Mouse (Mus musculus): ENCODE measurements around the gene Utp14b. TPM values are rescaled to one million over a fixed set of nuclear protein-coding genes. Genes with fewer than 3 reads are reported as not detected.
A peak's percentile ranks its signal among the peaks of the same experiment; 100 is the strongest.

Utp14b gene
- 1 to 10 TPM; 4.7 to 6.1 TPM for total RNA-seq (2021)
- long read RNA-seq, experiment 1, partial matches to known transcripts = 0 of 1 reads
- long read RNA-seq, experiment 1, other reads (novel, unspliced or antisense) = 1 of 1 reads
- long read RNA-seq, experiment 2 = 0 reads

DNA sequence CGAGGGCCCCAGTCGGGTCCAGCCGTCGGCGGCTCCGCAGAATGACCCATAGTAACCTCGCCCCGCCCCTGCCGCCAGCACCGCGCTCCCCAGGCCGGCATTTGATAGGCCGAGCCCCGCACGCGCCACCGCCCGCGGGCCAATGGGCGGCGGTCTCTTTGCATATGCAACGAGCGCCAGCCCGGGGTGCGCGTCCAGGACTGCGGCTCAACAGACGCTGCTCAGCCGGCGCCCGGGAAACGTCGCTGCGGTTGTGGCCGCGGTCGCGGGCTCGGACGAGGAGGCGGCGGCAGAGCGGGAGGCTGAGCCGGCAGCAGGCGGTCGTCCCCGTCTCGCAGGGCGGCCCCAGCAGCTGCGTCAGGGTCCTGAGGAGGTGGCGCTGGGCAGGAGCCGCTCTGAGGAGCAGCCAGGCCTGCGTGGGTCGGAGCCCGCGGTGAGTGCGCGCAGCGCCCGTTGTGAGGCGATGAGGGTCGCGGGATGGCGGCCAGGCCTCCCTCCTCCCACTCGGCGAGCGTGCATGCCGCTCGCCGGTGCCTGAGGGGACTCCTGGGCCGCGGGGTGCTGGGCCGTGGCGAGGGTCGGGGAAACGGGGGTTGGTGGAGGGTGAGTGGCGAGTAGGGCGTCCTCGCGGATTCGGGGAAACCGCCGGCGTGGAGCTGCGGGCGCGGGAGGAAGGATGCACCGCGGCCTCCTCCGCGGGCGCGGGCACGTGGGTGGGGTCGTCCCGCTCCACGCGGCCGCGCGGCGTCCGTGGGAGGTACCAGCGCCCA is at the start of gene Utp14b, which contains the start of gene Acsl3:
TSS of gene Utp14b (plus strand) at position 368 of the 770 bp plus-strand sequence.
TSS of gene Acsl3 (plus strand) at position 155 of the 770 bp plus-strand sequence.
- peak; percentile 94 to 96 for DNase-seq (ENCODE audit: low spot score in 2 of 2)

- no peak for DNase-seq (ENCODE audit: low spot score in 2 of 2)
Observed at GRCm38 (mm10) chr1:78609134-78609907, 48.5 kb upstream of the Utp14b start.

DNA sequence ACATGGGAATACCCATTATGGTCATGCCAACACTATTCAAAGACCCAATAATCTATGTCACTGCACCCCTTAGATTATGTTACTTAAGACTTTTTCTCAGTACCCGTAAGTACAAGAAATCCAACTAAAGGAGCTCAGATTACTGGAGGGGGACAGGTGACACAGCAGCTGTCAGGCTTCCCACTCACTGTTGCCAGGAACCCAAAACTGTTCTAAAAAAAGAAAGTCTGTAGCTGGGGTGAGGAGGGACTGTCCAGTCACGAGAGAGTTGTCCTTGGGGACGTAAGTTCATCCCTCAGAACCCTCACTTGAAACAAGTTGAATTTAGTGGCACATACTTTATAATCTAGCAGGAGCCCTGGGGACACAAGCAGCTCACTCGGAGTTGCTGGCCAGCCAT is 46.8 kb upstream of the Utp14b start:
- no peak for DNase-seq (ENCODE audit: low spot score in 2 of 2)

DNA sequence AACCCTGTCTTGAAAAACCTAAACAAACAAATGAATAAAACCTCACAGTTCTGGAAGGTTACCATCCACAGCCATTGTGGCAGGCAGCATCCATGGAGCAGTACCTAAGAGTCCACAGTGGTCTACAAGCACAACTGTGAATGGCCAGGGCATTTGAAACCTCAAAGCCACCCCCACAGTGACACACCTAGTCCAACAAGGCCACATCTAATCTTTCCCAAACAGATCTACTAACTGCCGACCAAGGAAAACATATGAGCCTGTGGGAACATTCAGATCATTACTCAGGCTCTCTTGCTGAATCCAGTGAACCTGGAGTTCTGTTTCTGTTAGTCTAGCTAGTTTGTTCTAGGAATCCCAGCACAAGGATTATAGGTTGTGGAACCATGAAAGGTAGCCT is 44.9 kb upstream of the Utp14b start:
- no peak for DNase-seq (ENCODE audit: low spot score in 2 of 2)

- no peak for DNase-seq (ENCODE audit: low spot score in 2 of 2)
Observed at GRCm38 (mm10) chr1:78624352-78624751, 33.5 kb upstream of the Utp14b start.

DNA sequence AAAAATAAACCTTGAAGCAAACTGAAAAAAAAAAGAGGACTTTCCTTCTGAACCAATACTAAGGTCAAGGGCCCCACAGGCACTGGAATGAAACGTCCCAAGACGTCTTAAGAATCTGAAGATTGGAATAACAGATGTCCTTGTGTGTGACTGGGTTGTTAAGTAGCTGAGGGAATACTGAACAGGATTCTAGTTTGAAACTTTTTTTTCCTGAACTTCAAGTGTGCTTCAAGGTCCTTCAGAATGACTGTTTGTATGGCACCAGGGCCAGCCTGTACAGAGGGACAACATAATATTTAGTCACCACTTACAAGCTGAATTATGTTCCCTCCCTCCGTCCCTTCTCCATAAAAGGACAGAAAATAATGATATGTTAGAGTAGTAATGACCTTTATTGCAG is 23.4 kb upstream of the Utp14b start:
- no peak for DNase-seq (ENCODE audit: low spot score in 2 of 2)

- DNase-seq (ENCODE audit: low spot score in 2 of 2) = no peak
Observed at GRCm38 (mm10) chr1:78640871-78641270, 17.0 kb upstream of the Utp14b start.

DNA sequence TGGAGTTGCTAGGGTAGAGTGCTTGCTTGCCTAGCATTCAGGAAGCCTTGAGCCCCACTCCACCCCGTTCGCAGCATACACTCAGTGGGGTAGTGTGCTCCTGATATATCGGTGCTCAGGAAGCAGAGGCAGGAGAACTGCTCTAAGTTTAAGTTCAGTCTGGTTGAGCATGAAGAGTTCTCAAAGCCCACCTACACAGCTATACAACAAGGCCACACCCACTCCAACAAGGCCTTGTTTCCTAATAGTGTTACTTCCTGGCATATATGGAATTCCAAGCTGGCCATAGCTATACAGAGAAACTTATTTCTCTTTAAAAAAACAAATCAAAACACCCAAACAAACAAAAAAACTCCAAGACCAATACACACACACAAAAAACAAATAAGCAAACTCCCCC is 16.0 kb upstream of the Utp14b start:
- no peak for DNase-seq (ENCODE audit: low spot score in 2 of 2)

DNA sequence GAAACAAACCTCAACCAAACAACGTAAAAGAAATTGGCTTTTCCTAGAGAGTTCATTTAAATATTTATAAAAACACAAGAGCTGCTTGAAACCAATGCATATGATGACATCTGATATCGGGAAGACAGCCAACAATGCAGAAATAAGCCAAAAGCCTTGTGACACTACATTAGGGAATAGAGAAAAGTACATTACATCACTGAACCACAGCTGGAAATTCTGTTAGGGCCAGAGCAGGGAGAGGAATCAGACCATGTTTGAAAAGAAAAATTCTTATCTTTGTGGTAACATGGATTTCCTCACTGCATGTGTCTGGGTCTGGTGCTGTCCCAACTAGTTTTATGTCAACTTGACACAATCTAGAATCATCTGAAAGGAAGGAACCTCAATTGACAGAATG is 15.6 kb upstream of the Utp14b start:
- DNase-seq (ENCODE audit: low spot score in 2 of 2) = no peak

DNA sequence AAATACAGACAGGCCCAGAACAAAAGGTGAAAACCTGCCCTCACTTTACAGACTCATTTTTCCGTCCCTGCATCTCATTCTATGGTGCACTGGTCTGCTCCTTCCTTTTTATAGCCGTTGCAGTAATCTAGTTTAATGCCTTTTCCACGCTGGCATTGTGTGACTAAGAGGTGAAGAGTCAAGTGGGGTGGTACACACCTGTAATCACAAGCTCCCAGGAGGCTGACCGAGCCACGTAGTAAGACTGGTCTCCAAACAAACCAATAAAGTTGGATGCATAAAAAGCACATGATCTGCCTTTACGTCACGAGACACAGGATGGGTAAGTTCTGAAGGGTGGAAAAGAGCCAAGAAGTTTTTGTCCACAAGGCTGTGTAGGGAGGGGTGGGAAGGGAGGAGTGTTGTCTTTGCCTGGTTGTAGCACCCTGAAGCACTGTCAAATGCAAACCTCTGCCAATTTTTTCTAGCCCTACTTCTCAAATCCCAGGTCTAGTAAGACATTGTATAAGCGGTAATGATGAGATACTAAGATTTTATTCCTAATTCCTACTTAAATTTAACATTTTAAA is 10.4 kb upstream of the Utp14b start:
- DNase-seq (ENCODE audit: low spot score in 2 of 2) = no peak

DNA sequence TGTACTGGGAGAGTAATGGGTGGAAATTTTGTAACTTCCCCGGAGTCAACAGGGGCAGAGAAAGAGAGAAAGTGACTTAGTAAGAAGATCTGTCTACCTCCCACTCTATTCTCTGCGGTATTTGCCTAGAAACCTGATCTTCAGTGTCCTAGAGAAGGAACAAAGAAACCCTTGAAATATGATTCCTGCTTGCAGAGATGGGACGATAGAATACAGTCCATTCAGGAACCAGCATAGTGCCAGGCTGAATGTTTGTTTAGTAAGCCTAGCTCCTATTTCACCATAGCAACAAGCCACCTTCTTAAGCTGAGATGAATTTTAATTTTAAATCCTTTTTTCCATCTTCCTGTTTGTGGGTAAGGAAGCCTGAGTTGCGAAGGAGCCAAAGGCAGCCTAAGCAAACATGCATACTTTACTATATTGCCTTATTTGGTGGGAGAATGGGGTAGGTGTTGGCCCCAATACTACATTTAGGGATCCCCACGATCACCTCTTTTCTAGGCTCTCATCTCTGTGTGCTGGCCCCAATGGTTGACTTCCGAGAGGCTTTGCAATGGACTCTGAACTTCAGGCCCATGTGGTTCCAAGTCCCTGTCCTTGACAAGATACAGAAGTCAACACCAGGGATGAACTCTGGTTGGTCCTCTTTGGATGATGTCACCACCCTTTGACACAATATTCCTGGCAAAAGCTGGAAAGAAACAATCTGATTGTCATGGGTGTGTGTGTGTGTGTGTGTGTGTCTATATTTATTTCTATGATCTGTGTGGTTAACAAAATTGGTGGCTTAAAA is 8.4 kb upstream of the Utp14b start:
- DNase-seq (ENCODE audit: low spot score in 2 of 2) = no peak

- DNase-seq (ENCODE audit: low spot score in 2 of 2) = no peak
Observed at GRCm38 (mm10) chr1:78656472-78656871, 1.4 kb upstream of the Utp14b start.

- no peak for DNase-seq (ENCODE audit: low spot score in 2 of 2)
Observed at GRCm38 (mm10) chr1:78657021-78657629, 713 bp upstream of the Utp14b start.

DNA sequence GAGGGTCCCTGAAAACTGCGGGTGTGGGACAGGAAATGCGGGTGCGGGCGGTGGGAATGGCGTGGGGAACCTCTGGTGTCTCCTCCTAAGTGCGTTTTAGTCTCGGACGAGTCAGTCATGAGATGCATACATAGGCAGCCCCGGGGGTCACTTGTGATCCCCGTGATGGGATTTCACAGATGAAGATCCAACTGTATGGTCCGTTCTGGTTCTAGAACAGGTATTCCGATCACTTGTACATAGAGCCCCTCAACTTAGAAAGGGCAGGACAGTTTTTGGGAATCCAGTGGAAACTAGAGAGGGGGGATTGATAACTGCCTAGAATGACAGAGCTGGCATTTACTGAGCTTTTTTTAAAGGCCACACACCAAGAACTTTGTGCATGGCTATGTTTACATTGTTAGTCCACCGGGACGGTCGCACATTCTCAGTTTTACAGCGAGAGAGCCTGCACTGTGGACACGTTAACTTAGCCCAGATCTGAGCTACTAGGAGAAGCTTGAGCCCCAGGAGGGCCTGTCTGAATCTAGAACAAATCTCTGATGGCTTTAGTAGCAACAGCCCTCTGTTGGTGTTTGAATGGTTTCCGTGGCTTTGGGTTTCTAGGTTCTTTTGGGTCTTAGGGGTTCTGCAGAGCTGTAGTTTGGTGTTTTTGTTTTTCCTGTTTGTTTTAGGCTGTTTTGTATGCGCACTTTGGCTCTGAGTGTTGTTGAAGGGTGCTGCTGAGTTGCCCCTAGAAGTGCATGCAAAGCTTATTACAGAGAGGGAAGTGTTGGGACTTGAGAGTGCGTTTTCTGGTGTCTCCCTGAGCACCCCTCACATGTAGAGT is 817 bp downstream of the Utp14b start:
- DNase-seq (ENCODE audit: low spot score in 2 of 2) = no peak

- no peak for DNase-seq (ENCODE audit: low spot score in 2 of 2)
Observed at GRCm38 (mm10) chr1:78659270-78659823, 1.5 kb downstream of the Utp14b start.

DNA sequence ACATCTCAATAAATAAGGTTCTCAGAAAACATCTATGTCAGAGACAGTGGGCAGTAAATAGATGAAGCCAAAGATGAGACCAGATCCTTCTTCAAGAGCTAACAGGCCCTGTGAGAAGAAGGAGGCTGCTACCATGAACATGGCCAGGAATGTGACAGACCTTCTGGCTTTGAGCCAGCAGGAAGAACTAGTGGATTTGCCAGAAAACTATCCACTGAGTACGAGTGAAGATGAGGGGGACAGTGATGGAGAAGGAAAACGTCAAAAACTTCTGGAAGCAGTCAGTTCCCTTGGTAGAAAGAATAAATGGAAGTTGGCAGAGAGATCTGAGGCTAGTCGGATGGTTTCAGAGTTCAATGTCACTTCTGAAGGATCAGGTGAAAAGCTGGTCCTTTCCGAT is 6.5 kb downstream of the Utp14b start:
- no peak for DNase-seq (ENCODE audit: low spot score in 2 of 2)

GRCm38 (mm10) chr1:78665954-78666499 is 8.2 kb downstream of the Utp14b start:
- DNase-seq (ENCODE audit: low spot score in 2 of 2) = no peak

GRCm38 (mm10) chr1:78666585-78666984 is 8.7 kb downstream of the Utp14b start:
- DNase-seq (ENCODE audit: low spot score in 2 of 2) = no peak

- DNase-seq (ENCODE audit: low spot score in 2 of 2) = no peak
Observed at GRCm38 (mm10) chr1:78682291-78682690, 24.5 kb downstream of the Utp14b start.
